Mouse (Mus musculus) liver, embryonic 13.5 days (tissue): ENCODE results near the gene B4galt4. TPM values are rescaled to one million over a fixed set of nuclear protein-coding genes. Genes with fewer than 3 reads are reported as not detected.
"Not testable (repeated sequence)": the region's sequence is repeated elsewhere in the genome, so short reads cannot be mapped to it uniquely, and the experiment has no call there.

Experiments
- ATAC-seq: fragments of 200-750 bp; cut with Nextera tagmentation; 2 replicates; pipeline ENCODE4 v1.8.0; 2017; ENCODE audit warnings: low read depth, mild to moderate bottlenecking, moderate number of reproducible peaks, moderate library complexity
- DNase-seq: peaks from one replicate; pipeline ENCODE4 v3.0.0; 2022
- H3K27ac ChIP-seq: fragments of 300-500 bp; sonication (generic); 2 replicates; pipeline ENCODE4 v1.5.1; 2015; ENCODE audit warnings: moderate library complexity, mild to moderate bottlenecking, inconsistent platforms
- H3K27me3 ChIP-seq: fragments of 300-500 bp; sonication (generic); 2 replicates; pipeline ENCODE4 v1.6.1; 2015; ENCODE audit warnings: mild to moderate bottlenecking, inconsistent platforms
- H3K36me3 ChIP-seq: fragments of 300-500 bp; sonication (generic); 2 replicates; pipeline ENCODE4 v1.6.1; 2015; ENCODE audit warnings: mild to moderate bottlenecking, inconsistent platforms
- H3K4me1 ChIP-seq: fragments of 300-500 bp; sonication (generic); replicated peaks from 2 replicates; pipeline ENCODE4 v1.6.1; 2015; ENCODE audit warnings: inconsistent platforms
- H3K4me2 ChIP-seq: fragments of 300-500 bp; sonication (generic); 2 replicates; pipeline ENCODE4 v1.6.1; 2015; ENCODE audit warnings: inconsistent platforms, mild to moderate bottlenecking, moderate library complexity
- H3K4me3 ChIP-seq: fragments of 300-500 bp; sonication (generic); replicated peaks from 2 replicates; pipeline ENCODE4 v1.5.1; 2015; ENCODE audit warnings: mild to moderate bottlenecking, inconsistent platforms
- H3K9ac ChIP-seq: fragments of 300-500 bp; sonication (generic); 2 replicates; pipeline ENCODE4 v1.6.1; 2015; ENCODE audit warnings: mild to moderate bottlenecking, inconsistent platforms
- H3K9me3 ChIP-seq: fragments of 300-500 bp; sonication (generic); replicated peaks from 2 replicates; pipeline ENCODE4 v1.6.1; 2016; ENCODE audit warnings: inconsistent platforms
- WGBS: fragments of 180-500 bp; shearing (Covaris S2); methylation state at CpG from one replicate; pipeline ENCODE4 v1.1.7; 2015; ENCODE audit not compliant: insufficient replicate concordance; 5-methylcytosine and 5-hydroxymethylcytosine counted together
- polyA plus RNA-seq: library from polyadenylated mRNA; unstranded; fragments of >200 nt; fragmentation: Nextera tagmentation; extraction: Ambion mirVana; gene quantifications from 2 replicates; pipeline ENCODE4 v1.2.1, GENCODE M21; 2015

Gene B4galt4
- polyA plus RNA-seq, 1 experiment from 2014 or later = 3.6 TPM

DNA sequence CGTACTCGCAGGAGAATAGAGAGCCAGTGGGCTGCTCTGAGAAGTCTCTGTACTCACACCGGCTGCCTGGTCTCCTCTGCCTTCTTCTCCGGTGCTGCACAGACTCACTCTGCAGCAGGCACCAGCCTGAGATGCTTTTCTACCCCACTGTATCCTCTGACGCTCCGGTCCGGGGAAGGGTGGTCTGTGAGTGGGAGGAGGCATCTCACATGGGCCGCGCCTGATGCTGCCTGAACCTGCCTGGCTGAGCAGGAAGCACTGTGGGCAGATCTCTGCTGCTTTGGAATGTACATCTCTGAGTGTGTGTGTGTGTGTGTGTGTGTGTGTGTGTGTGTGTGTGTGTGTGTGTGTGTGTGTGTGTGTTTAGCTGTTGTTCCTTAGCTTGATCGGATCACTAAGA lies 58.0 kb downstream of the B4galt4 start, which contains the start of gene Upk1b:
Gene Upk1b, minus strand, starts transcription at position 238 of the 400 bp plus-strand sequence.
- ATAC-seq (no peak), DNase-seq (no peak)
- Histone ChIP-seq H3K36me3 (no peaks in the 10 kb centered on the region), H3K4me2 (no peak within 1 kb of the TSS), H3K9me3 (no peaks in the 10 kb centered on the region), H3K4me1 (no peaks in the 10 kb centered on the region), H3K9ac (no peak within 1 kb of the TSS), H3K27ac (no peak within 1 kb of the TSS), H3K27me3 (peaks cover 15% of the 10 kb centered on the region), H3K4me3 (no peak within 1 kb of the TSS)
- 36% methylated on average over 10 of the region's 10 CpGs for WGBS

GRCm38 (mm10) chr16:38807796-38808195 lies 65.7 kb downstream of the B4galt4 start:
- not testable (repeated sequence) for DNase-seq, H3K9ac ChIP-seq, H3K4me2 ChIP-seq

DNA sequence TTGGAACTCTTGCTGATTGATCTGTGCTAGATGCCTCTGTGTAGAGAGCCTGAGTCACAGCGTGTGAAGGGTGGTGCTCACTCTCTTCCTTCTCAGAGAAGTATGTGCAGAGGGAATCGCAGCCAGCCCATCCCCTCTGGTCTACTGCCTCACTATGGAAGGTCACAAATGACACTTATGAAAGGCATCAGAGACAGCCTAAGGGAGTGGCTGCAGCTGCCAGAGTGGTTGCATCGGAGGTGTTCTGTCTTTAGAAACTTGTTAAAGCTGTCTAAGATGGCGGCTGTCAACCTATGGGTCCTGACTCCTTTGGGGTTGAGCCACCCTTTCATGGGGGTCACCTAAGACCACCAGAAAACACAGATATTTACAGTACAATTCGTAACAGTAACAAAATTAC lies 68.1 kb downstream of the B4galt4 start:
- H3K4me1 ChIP-seq = no peaks in the 10 kb centered on the region
- no peaks in the 10 kb centered on the region for H3K36me3 ChIP-seq
- H3K4me3 ChIP-seq = no peak overlapping the region
- no peak overlapping the region for H3K4me2 ChIP-seq
- 65% methylated on average over 5 of the region's 5 CpGs for WGBS
- H3K27ac ChIP-seq = no peak overlapping the region
- no peak for ATAC-seq
- H3K27me3 ChIP-seq = no peaks in the 10 kb centered on the region
- no peak overlapping the region for H3K9ac ChIP-seq
- peaks cover 4% of the 10 kb centered on the region; the same call in 1 of the 2 replicates for H3K9me3 ChIP-seq
- DNase-seq = no peak

More at GRCm38 (mm10) chr16:38807796-38808195, 65.7 kb downstream of the B4galt4 start:
- H3K27ac ChIP-seq, H3K9me3 ChIP-seq, ATAC-seq, H3K4me3 ChIP-seq, H3K36me3 ChIP-seq, H3K4me1 ChIP-seq, H3K27me3 ChIP-seq: not testable (repeated sequence)
- 54% methylated on average over 5 of the region's 5 CpGs for WGBS

DNA sequence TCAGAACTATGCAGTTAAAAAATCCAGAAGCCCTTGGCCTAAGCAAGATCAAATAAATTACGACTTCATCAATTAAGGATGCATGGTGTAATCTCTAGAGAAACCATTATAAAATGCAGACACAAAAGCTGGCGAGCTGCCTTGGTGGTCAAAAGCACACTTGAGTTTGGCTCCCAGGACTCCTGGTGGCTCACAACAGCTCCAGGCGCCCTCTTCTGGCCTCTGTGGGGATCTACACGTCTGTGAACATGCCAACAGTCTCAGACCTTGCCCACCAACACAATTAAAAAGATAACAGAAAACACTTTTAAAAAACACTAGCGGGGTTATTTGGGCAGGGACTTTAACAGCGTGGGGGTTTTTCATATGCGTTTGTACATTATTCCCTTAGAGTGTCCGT lies 70.5 kb downstream of the B4galt4 start:
- WGBS = 19% methylated on average over 8 of the region's 8 CpGs
- H3K4me1 ChIP-seq = no peaks in the 10 kb centered on the region

More for the DNA sequence above, 70.5 kb downstream of the B4galt4 start:
- Histone ChIP-seq H3K36me3 (no peaks in the 10 kb centered on the region), H3K27me3 (no peaks in the 10 kb centered on the region), H3K9ac (no peak overlapping the region), H3K27ac (no peak overlapping the region), H3K4me2 (no peak overlapping the region), H3K9me3 (peaks cover 4% of the 10 kb centered on the region; the same call in 1 of the 2 replicates), H3K4me3 (no peak overlapping the region)
- no peak for DNase-seq
- no peak for ATAC-seq

Other genes starting within 250 kb of the B4galt4 start
- 18.1 and 18.9 TPM in 2 replicates for gene Timmdc1, start 219.6 kb upstream of the B4galt4 start, polyA plus RNA-seq
- gene Poglut1, start 192.0 kb upstream of the B4galt4 start, polyA plus RNA-seq = 11.7 and 13.1 TPM in 2 replicates
- gene Tmem39a, start 183.6 kb upstream of the B4galt4 start, polyA plus RNA-seq = 33.8 and 37.1 TPM in 2 replicates
- gene Arhgap31, start 29.0 kb upstream of the B4galt4 start, polyA plus RNA-seq = 1.2 and 1.6 TPM in 2 replicates
- 1.6 and 1.7 TPM in 2 replicates for gene Upk1b, start 58.1 kb downstream of the B4galt4 start, polyA plus RNA-seq
- gene 4930435E12Rik, start 86.5 kb downstream of the B4galt4 start, polyA plus RNA-seq = not detected in 2 replicates
- gene Igsf11, start 150.4 kb downstream of the B4galt4 start, polyA plus RNA-seq = 0.06 and 0.13 TPM in 2 replicates